Mouse (Mus musculus): ENCODE results near the gene Hoxc10.

Gene Hoxc10

DNA sequence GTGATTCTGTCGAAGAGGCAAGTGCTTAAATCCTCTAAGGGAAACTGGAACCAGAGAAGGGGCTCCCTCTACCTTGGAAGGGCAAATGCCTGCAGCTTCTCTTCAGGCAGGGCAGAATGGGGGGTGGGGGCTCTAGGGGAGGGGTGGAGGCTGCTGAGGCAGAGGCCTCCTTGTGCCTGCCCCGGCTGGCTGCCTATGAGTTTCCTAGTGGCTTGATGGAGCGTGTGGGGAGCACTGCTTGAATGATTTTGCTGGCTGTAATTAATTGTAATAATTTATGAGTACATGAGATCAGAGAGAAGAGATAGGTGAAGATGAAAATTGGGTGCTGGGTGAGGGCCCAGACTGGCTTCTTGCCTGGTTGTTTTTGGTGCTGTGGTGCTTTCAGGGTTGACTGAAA lies 18.3 kb downstream of the Hoxc10 start:
- in situ Hi-C loops (cut with MboI; ENCODE audit: low sequenced_read_pairs), result loop anchor here (5.0 to 25.0 kb wide), 2 partner anchors 187 to 327 kb away; partner anchors contain the start of gene Gpr84

DNA sequence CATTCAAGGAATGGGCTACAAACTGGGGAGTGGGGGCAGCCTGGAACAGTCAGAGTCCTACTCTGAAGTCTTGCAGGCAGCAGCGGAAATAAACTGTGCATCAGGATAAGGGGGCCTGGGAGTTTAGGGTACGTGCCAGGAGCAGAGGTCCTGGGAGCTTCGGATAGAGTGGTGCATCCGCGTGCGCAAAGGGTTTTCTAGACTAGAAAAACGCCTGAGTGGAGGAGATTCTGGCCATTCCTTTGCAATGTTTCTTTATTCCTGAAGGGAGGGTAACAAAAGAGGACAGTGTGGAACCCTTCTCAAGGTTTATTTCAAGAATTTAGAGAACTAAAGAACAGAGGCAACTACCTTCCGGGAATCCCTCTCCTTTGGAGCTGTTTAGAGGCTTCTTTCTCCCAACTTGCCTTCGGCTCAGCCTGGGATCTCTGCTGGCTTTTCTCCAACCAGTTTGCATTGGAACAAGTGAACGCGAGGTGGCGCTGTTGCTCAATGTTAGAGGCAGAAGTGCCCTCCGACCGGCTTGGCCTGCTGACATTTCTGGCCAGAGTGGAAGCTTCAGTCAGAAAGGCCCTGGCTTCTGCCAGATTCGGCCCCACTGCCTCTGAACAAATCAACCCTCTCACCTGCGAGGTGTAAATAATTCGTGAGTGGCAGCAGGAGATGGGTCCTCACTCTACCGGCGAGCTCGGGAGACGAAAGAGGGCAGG lies 20.7 kb downstream of the Hoxc10 start:
- in situ Hi-C loops (cut with MboI; ENCODE audit: low sequenced_read_pairs), result loop anchor here (5.0 to 25.0 kb wide), 2 partner anchors 185 to 325 kb away; partner anchors contain the start of gene Gpr84

DNA sequence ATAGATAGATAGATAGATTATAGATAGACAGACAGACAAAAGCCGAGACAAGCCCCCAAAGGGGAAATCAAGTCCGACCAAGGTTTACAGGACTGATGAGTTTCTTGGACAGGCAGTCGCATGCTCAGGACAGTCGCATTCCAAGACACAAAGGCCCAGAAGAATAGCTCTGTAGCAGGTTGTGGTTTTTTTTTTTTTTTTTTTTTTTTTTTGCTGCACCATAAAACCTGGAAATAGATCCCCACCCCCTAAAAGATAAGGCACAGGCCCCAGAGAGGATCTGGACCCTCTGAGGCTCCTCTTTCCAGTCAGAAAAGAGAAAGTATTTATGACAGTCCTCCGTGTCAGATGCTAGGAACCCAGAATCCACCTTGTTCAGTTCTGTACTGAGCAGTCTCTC lies 21.5 kb downstream of the Hoxc10 start:
- in situ Hi-C loops (cut with MboI; ENCODE audit: low sequenced_read_pairs), result loop anchor here (5.0 to 25.0 kb wide), 2 partner anchors 184 to 324 kb away; partner anchors contain the start of gene Gpr84

DNA sequence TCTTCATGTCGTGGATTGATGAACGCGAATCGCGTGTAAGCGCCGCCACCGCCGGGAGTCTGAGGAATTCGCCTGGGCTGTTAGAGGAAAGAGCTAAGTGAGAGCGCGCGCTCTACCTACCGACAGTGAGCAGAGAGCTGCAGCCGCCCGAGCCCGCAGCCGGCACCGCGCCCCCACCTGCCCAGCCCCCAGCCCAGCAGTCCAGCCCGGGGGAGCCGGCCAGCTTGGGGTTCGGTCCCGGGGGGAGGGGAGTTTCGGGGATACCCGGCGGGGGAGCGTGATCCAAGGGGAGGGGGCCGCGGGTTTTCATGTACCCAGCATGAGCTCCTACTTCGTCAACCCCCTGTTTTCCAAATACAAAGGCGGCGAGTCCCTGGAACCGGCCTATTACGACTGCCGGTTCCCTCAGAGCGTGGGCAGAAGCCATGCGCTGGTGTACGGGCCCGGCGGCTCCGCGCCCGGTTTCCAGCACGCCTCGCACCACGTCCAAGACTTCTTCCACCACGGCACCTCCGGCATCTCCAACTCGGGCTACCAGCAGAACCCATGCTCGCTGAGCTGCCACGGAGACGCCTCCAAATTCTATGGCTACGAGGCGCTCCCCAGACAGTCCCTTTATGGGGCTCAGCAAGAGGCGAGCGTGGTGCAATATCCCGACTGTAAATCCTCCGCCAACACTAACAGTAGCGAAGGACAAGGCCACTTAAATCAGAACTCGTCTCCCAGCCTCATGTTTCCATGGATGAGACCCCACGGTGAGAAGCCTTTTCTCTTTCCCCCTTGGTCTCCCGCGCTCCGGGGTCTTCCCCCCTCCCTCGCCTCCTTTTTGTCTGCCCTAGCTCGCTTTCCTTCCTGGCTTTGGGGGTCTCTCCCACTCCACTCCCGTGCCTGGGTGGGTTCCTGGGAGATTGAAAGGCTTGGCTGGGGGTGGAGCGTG lies 24.1 kb downstream of the Hoxc10 start, which contains the start of gene Hoxc8:
Gene Hoxc8 (plus strand): TSS at position 147 of the 937 bp plus-strand sequence.
- in situ Hi-C loops (cut with MboI; ENCODE audit: low sequenced_read_pairs), result loop anchor here (25.0 kb wide), 1 partner anchor 322 kb away; the partner anchor contains the start of gene Gpr84

DNA sequence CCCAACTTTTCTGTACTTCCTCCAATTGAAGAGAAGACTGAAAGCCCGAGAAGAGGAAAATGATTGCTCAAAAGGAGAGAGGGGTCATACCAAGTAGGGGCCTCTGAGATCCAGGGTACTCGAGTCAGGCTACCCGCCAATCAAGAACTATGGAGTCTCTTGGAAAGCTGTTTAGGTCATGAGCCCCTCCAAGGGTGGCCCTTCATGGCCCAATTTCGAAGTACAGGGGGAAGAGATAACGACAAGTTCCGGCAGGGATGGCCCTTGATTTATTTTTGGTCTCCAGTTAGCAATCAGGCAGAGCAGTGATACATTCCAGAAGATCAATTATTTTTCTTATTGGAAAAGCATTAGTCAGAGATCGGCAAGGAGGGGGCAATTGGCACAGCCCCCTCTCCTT lies 25.2 kb downstream of the Hoxc10 start:
- in situ Hi-C loops (cut with MboI; ENCODE audit: low sequenced_read_pairs), result loop anchor here (25.0 kb wide), 1 partner anchor 321 kb away; the partner anchor contains the start of gene Gpr84

DNA sequence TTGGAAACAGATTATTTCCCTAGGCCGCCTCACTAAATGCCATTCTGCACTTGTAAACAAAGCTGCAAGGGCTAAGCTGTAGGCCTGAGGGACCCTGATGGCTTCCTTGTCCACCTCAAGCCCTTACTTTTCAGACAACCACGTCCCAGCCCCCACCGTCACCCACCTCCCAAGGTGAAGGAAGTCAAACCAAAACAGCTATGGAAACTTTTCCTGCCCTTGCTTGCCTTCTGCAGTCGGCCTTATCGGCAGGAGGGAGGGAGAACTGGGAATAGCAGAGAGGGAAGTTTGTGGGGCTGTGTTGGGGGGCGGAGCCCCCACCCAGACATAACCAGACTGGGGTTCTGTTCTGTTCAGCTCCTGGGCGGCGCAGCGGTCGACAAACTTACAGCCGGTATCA lies 25.6 kb downstream of the Hoxc10 start:
- in situ Hi-C loops (cut with MboI; ENCODE audit: low sequenced_read_pairs), result loop anchor here (25.0 kb wide), 1 partner anchor 320 kb away; the partner anchor contains the start of gene Gpr84

DNA sequence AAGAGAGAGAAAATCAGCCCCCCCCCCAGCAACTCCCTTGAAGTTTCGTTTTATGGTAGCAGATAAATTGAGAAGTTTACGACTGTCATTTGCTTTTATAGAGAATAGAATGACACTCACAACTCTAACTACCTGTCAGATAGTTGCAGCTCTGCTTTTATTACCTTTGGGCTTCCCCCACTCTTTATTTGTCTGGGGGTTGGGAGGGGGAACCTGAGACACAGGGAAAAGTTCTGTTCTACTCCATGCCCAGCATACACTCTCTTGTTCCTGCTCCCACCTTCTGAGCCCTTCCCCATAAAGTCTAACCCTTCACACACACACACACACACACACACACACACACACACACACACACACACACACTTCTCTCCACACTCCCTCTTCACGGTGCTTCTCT lies 26.3 kb downstream of the Hoxc10 start:
- in situ Hi-C loops (cut with MboI; ENCODE audit: low sequenced_read_pairs), result loop anchor here (25.0 kb wide), 1 partner anchor 319 kb away; the partner anchor contains the start of gene Gpr84

DNA sequence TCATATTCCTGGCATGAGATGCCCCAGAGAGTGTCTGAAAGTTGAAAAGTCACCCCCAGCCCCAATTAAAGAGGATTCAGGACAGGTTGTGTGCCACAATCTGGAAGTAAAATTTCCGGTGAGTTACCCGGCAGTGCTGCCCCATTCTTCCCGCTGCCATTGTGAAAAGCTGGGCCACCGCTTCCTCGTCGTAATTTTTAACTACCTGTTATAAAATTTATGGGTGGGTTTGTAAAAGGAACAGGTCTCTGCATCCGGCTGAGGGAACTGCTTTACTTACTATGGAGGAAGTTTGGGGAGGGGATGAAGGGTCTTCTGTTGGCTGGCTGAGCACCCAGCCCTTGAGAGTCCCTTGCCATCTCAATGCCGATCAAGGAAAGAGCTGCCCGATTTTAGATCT lies 30.0 kb downstream of the Hoxc10 start:
- in situ Hi-C loops (cut with MboI; ENCODE audit: low sequenced_read_pairs), result loop anchor here (25.0 kb wide), 1 partner anchor 316 kb away; the partner anchor contains the start of gene Gpr84

DNA sequence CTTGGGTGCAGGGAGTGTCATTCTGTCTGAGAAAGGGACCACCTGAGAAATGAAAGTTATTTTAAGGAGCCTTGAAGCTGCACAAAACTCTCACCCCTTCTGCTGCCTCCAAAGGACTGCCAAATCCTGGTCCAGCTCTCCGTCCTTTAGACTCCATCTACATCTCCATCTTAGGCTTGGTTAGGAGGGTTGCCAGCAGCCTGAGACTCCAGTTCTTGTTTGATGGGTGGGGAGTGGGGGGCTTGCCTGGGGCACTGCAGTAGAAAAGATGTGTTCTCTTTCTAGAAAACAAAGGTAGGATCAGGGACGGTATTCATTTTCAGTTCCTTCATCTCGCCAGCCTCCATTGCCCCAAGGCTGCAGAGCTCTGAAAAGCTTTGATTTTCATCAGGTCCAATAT lies 30.8 kb downstream of the Hoxc10 start:
- in situ Hi-C loops (cut with MboI; ENCODE audit: low sequenced_read_pairs), result loop anchor here (25.0 kb wide), 1 partner anchor 315 kb away; the partner anchor contains the start of gene Gpr84

DNA sequence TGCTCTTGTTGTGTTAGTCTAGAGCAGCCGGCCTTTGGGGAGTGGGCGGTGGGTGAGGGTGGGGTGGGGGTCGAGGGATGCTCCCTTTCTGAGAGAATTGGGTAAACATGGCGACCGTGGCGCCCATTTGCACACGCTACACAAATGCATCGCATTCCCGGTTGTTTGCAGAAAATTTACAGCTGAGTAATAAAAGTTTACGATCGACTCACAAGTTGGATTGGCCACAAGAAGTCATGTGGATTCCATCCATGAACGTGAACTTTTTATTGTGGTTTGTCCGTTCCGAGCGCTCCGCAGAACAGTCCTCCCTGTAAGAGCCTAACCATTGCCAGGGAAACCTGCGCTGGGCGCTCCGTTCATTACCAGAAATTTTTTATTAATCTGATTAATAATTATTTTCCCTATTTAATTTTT lies 31.4 kb downstream of the Hoxc10 start, which contains the start of gene Hoxc6:
Gene Hoxc6 (plus strand): TSS at position 319 of the 417 bp plus-strand sequence.
- in situ Hi-C loops (cut with MboI; ENCODE audit: low sequenced_read_pairs), result loop anchor here (25.0 kb wide), 1 partner anchor 314 kb away; the partner anchor contains the start of gene Gpr84

DNA sequence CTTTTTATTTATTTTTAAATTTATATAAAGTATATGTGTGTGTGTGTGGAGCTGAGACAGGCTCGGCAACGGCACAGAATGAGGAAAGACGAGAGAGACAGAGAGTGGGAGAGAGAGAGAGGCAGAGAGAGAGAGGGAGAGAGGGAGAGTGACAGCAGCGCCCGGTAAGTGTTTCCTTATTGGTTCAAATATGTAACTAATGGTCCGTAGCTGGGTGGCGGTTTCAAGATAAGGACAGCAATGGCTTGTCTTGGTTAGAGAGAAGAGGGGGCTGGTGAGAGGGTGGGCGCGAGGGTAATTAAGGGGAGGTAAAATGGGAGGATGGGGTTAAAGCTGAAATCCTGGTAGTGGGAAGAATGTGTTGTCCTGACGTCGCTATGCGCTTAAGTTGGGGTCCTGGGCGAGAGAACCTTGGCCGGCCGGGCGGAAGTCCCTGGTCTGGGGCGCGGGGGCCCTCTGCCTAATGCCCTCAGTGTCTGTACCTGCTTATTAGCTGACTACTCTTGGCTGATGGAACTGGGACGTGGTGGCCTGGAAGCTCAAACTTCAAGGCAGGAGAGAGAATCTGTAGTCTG lies 32.1 kb downstream of the Hoxc10 start:
- in situ Hi-C loops (cut with MboI; ENCODE audit: low sequenced_read_pairs), result loop anchor here (25.0 kb wide), 1 partner anchor 314 kb away; the partner anchor contains the start of gene Gpr84

DNA sequence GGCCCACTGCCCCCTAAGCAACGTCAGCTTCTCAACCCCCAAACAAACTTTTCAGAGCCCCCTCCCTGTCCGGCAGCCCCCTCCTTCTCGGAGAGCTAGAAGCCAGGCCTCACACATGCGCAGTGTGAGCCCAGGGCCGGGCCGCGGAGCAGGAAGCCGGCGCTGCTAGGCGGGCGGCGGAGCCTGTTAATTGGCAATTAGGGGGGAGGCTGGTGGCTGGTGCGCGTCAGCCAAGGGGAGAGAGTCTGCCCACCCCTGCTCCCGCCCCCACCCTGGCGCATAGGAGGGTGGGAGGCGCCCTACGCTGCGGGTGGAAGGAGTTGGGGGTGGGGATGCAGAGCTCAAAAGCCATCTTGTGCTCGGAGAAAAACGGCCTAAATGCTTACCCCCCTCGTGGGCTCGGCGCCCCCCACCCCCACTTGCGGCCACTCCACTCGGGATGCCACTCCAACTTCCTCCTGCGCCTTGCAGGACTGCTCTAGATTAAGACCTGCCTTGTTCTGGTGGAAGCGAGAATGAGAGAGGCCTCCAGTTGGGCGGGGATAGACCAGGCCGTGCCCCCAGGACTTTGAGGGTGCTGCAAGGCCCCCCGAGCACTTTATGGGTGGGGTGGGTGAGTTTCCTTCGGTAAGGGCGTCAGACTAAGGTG lies 32.7 kb downstream of the Hoxc10 start:
- in situ Hi-C loops (cut with MboI; ENCODE audit: low sequenced_read_pairs), result loop anchor here (25.0 kb wide), 1 partner anchor 313 kb away; the partner anchor contains the start of gene Gpr84

DNA sequence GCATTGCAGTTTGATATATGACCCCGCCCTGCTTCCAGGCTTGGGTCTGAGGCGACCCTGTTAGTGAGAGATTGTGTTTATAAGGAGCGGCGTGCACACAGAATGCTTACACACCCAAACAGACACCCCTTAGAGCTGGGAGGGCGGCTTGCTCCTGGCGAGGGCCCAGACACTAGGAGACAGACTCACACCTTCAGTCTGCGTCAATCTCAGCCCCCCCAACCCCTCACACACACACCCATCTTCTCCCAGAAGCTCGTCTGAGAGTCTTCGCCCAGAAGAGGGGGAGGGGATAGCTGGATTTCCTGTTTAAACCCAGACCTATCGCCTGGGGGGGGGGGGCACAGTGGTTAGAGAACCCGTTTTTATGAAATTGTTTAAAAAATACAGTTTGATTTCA lies 33.4 kb downstream of the Hoxc10 start:
- in situ Hi-C loops (cut with MboI; ENCODE audit: low sequenced_read_pairs), result loop anchor here (25.0 kb wide), 1 partner anchor 312 kb away; the partner anchor contains the start of gene Gpr84

DNA sequence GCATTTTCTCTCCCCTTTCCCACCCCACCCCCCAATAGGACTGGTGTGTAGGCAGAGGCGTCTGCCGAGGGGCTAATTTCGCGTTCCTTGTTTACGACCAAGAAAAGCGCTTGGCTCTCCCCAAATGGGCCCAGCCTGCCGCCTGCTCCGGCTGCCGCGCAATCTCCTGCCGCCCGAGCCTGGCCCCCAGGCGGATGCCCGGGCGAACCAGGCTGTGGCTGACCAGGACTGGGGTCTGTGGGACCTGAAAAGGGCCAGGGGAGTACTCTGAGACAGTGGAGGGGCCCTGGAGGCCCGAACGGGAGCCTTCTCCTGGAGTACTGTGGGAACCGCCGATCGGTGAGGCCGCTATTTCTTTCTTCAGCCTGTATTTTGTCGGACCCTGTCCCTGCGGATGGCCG lies 33.9 kb downstream of the Hoxc10 start:
- in situ Hi-C loops (cut with MboI; ENCODE audit: low sequenced_read_pairs), result no loop called here

DNA sequence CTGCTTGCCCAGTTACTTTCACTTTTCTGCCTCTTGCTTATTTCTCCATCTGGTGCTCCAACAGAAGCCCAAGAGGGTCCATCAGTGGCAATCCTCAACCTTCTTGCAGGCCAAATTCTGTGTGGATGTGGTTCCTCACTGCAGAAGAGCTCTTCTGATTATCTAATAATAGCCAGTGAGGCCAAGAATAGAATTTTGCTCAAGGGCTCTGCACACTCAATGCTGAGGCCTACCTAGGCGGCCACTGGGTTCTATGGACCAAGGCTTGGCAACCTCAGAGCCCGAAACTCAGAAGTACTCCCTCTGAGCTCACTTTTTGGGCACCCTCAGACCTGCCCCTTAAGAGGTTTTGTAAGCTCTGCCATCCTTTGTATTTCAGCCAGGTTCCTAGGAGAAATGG lies 34.8 kb downstream of the Hoxc10 start:
- in situ Hi-C loops (cut with MboI; ENCODE audit: low sequenced_read_pairs), result no loop called here

DNA sequence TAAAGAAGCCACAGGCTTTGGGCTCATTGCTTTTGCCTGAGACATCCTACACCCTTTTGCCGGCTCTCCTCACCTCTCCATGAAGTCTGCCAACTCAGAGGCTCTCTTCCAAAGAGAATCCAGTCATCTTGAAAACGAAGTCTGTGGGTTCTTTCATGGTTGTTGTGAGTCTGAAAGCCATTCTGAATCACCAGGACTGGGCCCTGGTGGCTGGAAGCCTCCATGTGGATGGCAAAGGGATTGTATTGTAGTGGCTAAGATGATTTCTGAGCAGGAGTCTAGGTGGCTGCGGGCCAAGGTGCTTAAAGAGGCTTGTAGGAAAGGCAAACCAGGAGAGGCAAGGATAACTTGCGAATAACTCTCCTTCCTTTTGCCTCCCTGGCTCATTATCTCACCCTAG lies 35.6 kb downstream of the Hoxc10 start:
- in situ Hi-C loops (cut with MboI; ENCODE audit: low sequenced_read_pairs), result no loop called here

DNA sequence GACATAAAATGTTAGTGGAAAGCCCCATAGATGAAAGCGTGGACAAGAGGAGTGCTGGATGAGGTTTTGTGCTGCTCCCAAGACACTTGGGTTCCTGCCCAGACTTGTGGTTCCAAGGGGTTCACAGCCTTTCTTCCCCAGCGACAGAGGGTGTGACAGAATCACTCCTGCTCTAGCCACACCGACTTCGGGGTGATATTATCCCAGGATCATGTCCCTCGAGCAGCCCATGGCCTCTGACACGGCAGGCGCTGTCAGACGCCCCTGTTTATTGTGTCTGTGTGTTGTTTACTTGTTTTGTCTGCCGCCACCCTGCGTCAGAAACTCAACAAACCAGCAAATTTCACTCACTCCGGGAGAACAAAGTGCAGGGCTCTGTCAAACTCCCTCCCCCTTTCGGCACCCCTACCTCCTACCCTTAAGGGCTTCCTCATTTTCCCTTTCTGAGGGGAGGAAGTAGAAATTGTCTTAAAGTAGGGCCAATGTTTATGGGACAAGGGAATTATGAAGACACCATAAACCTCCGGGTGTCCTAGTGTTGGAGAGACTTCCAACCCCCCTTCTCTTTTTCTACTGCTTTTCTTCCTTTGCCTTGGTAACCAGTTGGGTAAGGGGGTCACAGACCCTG lies 36.3 kb downstream of the Hoxc10 start:
- in situ Hi-C loops (cut with MboI; ENCODE audit: low sequenced_read_pairs), result no loop called here

DNA sequence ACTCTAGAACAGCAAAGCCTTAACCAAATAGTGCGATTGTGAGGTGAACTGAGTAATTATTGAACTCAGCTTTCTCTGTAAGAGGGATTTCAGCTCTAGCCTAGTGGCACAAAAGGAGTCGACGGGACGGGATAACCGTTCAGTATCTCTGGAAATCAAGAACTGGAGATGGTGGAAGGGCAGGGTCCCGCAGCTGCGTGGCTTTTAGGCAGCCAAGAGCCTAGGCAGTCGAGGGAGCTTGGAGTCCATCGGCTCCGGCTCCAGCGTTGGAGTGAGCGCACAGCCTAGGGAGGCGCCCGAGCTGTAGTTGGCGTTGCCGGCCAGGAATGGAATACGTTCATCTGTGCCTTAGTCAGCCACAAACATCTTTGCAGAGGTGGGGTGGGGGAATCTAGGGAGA lies 38.7 kb downstream of the Hoxc10 start:
- in situ Hi-C loops (cut with MboI; ENCODE audit: low sequenced_read_pairs), result no loop called here

DNA sequence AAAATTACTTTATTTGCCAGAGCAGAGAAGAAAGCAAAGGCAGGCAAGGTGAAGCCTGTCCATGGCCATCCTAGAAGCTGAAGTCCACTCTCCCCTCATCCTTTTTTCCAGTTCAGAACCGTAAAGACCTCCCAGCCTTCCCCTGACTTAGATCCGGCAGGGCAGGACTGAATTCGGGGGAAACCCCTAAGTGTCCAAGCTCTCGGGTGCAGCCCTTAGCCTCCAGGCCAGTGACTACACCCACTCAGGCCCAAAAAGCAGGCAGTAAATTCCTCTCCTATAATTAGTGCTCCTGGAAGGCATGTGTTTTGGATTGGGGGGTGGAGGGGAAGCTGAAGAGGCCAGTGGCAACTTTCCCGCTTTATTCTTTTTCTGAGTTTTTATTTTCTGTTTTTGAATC lies 39.2 kb downstream of the Hoxc10 start:
- in situ Hi-C loops (cut with MboI; ENCODE audit: low sequenced_read_pairs), result no loop called here
